ENCODE assay signal across 8 mouse cellular contexts in the genomic region with DNA sequence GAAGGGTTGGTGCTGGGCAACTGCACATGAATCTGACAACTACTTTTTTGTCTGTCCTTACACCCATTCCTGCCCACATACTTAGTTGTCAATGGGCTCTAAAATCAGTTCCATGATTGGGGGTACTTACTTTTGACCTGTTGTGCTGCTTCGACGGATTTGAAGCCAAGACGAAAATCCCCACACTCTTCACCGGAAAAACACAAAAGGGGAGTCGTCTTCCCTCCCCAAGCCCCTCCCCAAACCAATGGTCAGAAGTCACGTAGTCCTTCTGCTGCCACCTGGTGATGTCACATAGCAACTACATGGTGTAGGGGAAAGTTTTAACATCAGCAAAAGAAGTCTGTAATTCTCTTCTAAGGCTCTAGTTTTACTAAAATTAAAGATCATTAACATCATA. TPM values are rescaled to one million over a fixed set of nuclear protein-coding genes. Genes with fewer than 3 reads are reported as not detected.
DNase-seq lines count a peak whose midpoint lies in the region; ATAC-seq and TF ChIP-seq lines count a peak whose summit lies in the region.

A gene (minus strand): TSS at position 218 of the 400 bp plus-strand sequence.

- H3K4me1 ChIP-seq in ES-Bruce4 (ENCODE audit: control insufficient read depth, insufficient read depth, low read length) = no peaks in the 10 kb centered on the region
- no peaks in the 10 kb centered on the region for H3K4me1 ChIP-seq in heart, postnatal 0 days (ENCODE audit: control insufficient read depth, insufficient read depth)
- H3K4me1 ChIP-seq in lung, embryonic 15.5 days = no peaks in the 10 kb centered on the region

- no peak for TF ChIP-seq POLR2A in ES-Bruce4 (IDR thresholded peaks at IDR 0.05; ENCODE audit: insufficient read depth, low read length)

- H3K27me3 ChIP-seq in ES-Bruce4 (ENCODE audit: control insufficient read depth, insufficient read depth, low read length, poor library complexity, severe bottlenecking) = no peaks in the 10 kb centered on the region
- H3K27me3 ChIP-seq in heart, postnatal 0 days (ENCODE audit: control insufficient read depth, insufficient read depth, low read length) = no peaks in the 10 kb centered on the region
- no peaks in the 10 kb centered on the region for H3K27me3 ChIP-seq in lung, embryonic 15.5 days

- no peak within 1 kb of the TSS for H3K9ac ChIP-seq in ES-Bruce4 (ENCODE audit: low read depth, poor library complexity, severe bottlenecking)
- no peak within 1 kb of the TSS for H3K9ac ChIP-seq in heart, postnatal 0 days (replicated peaks; ENCODE audit: low read depth, low read length)
- no peak within 1 kb of the TSS for H3K9ac ChIP-seq in lung, embryonic 15.5 days

- no peak within 1 kb of the TSS for H3K4me3 ChIP-seq in ES-Bruce4 (ENCODE audit: low read depth, low read length)
- H3K4me3 ChIP-seq in heart, postnatal 0 days (ENCODE audit: low read depth, low read length) = peak within 1 kb of the TSS; percentile 37
- peak within 1 kb of the TSS; percentile 24 for H3K4me3 ChIP-seq in lung, embryonic 15.5 days

- H3K4me2 ChIP-seq in heart, postnatal 0 days (ENCODE audit: low read depth, low read length) = peak within 1 kb of the TSS; percentile 49
- peak within 1 kb of the TSS; percentile 46 for H3K4me2 ChIP-seq in lung, embryonic 15.5 days

- peak; percentile 58 for TF ChIP-seq CTCF in ES-Bruce4 (IDR thresholded peaks at IDR 0.05; ENCODE audit: low read depth, low read length)
- peak; percentile 80 for TF ChIP-seq CTCF in heart, postnatal 0 days (IDR thresholded peaks at IDR 0.05; ENCODE audit: low read depth)

- 6% methylated on average over 6 of the region's 6 CpGs for WGBS in heart, postnatal 0 days
- 4% methylated on average over 6 of the region's 6 CpGs for WGBS in lung, embryonic 15.5 days

- DNase-seq in adipocyte (ENCODE audit: low spot score) = peak; percentile 88
- peak; percentile 23 for DNase-seq in fibroblast of lung, adult 2 months (ENCODE audit: low read depth)
- peak; percentile 73 for DNase-seq in heart, postnatal 0 days (ENCODE audit: low spot score)
- DNase-seq in kidney, postnatal 25 days = peak; percentile 63 to 68
- DNase-seq in ovary, postnatal 14 days (ENCODE audit: low spot score) = peak; percentile 15
- DNase-seq in cerebellum, adult 9-11 months = no peak

- no peak within 1 kb of the TSS for H3K27ac ChIP-seq in ES-Bruce4 (ENCODE audit: insufficient read depth, low read length)
- H3K27ac ChIP-seq in heart, postnatal 0 days (ENCODE audit: low read depth) = no peak within 1 kb of the TSS
- no peak within 1 kb of the TSS for H3K27ac ChIP-seq in lung, embryonic 15.5 days

- H3K36me3 ChIP-seq in ES-Bruce4 (ENCODE audit: control insufficient read depth, insufficient read depth, low read length, poor library complexity, severe bottlenecking) = no peaks in the 10 kb centered on the region
- no peaks in the 10 kb centered on the region for H3K36me3 ChIP-seq in heart, postnatal 0 days (replicated peaks; ENCODE audit: control insufficient read depth, insufficient read depth, low read length)
- H3K36me3 ChIP-seq in lung, embryonic 15.5 days = no peaks in the 10 kb centered on the region

- H3K9me3 ChIP-seq in ES-Bruce4 (replicated peaks; ENCODE audit: control insufficient read depth, insufficient read depth, low read length, poor library complexity, severe bottlenecking) = no peaks in the 10 kb centered on the region
- no peaks in the 10 kb centered on the region for H3K9me3 ChIP-seq in heart, postnatal 0 days (replicated peaks; ENCODE audit: control insufficient read depth, low read length)
- no peaks in the 10 kb centered on the region for H3K9me3 ChIP-seq in lung, embryonic 15.5 days

- ATAC-seq in heart, postnatal 0 days (ENCODE audit: insufficient read depth, low read depth) = peak; percentile 55; the same call in 1 of the 2 replicates
- no peak for ATAC-seq in lung, embryonic 15.5 days (ENCODE audit: borderline replicate concordance, extremely low read depth, low FRiP score, low TSS enrichment)

- TF ChIP-seq EP300 in ES-Bruce4 (IDR thresholded peaks at IDR 0.05; ENCODE audit: insufficient read depth, low read depth, low read length) = no peak
- no peak for TF ChIP-seq EP300 in heart, postnatal 0 days (IDR thresholded peaks at IDR 0.05; ENCODE audit: low read depth)

RNA-seq across cellular contexts. Expression of the gene that starts here (rescaled TPM):
- 40.9 and 42.8 TPM in 2 replicates for polyA plus RNA-seq in ES-Bruce4 (2011; ENCODE audit: insufficient read depth, insufficient read length, low read depth, missing spikeins)
- 136 and 245 TPM in 2 replicates for total RNA-seq in heart, postnatal 0 days (2014; rRNA removed; ENCODE audit: low replicate concordance)
- polyA plus RNA-seq in heart, postnatal 0 days (2015; fragmentation: Nextera tagmentation; extraction: Ambion mirVana) = 300 and 313 TPM in 2 replicates
- 137 and 144 TPM in 2 replicates for polyA plus RNA-seq in lung, embryonic 15.5 days (2015; fragmentation: Nextera tagmentation; extraction: Ambion mirVana)
